Mouse (Mus musculus) MEL (cell line): ENCODE data around the gene Epb41l1. TPM values are rescaled to one million over a fixed set of nuclear protein-coding genes. Genes with fewer than 3 reads are reported as not detected.

Experiments used
- DNase-seq: peaks from one replicate; pipeline ENCODE4 v3.0.0; 2011; ENCODE audit warnings: low read depth, low spot score
- H3K27ac ChIP-seq: 2 replicates; pipeline ENCODE4 v1.5.1; 2012; ENCODE audit warnings: low read depth, mild to moderate bottlenecking, control low read depth, low read length, moderate library complexity; ENCODE audit not compliant: control insufficient read depth
- H3K27me3 ChIP-seq, 2 experiments: fragments of 150-350 bp in 1 of 2; sonication (generic) in 1 of 2; 2 replicates each; pipeline ENCODE4 v1.6.1; 2012; ENCODE audit warnings: low read length in 2 of 2, mild to moderate bottlenecking in 2 of 2, improper control_type of control experiment in 1 of 2, moderate library complexity in 1 of 2; ENCODE audit not compliant: insufficient read depth in 2 of 2, control insufficient read depth in 1 of 2
- H3K36me3 ChIP-seq, 2 experiments: 2 replicates each; pipeline ENCODE4 v1.6.1; 2012 to 2014; ENCODE audit warnings: low read length in 2 of 2, improper control_type of control experiment in 1 of 2, inconsistent platforms in 1 of 2, mild to moderate bottlenecking in 1 of 2; ENCODE audit not compliant: insufficient read depth in 2 of 2, control insufficient read depth in 1 of 2
- H3K4me1 ChIP-seq, 2 experiments: fragments of 150-350 bp in 1 of 2; sonication (generic) in 1 of 2; 2 replicates each; pipeline ENCODE4 v1.6.1; 2012; ENCODE audit warnings: low read length in 2 of 2, improper control_type of control experiment in 1 of 2, mild to moderate bottlenecking in 1 of 2; ENCODE audit not compliant: insufficient read depth in 2 of 2, control insufficient read depth in 1 of 2
- H3K4me3 ChIP-seq, 2 experiments: fragments of 150-350 bp in 1 of 2; sonication (generic) in 1 of 2; 2 replicates each; pipeline ENCODE4 v1.5.1; 2012; ENCODE audit warnings: low read depth in 2 of 2, low read length in 2 of 2, mild to moderate bottlenecking in 2 of 2, moderate library complexity in 2 of 2, control low read depth in 1 of 2, improper control_type of control experiment in 1 of 2; ENCODE audit not compliant: control insufficient read depth in 1 of 2, insufficient read depth in 1 of 2
- H3K79me2 ChIP-seq: 2 replicates; pipeline ENCODE4 v1.6.1; 2012; ENCODE audit warnings: mild to moderate bottlenecking, low read length, moderate library complexity; ENCODE audit not compliant: control insufficient read depth, poor library complexity, insufficient read depth
- H3K9ac ChIP-seq: 2 replicates; pipeline ENCODE4 v1.6.1; 2012; ENCODE audit warnings: low read depth, mild to moderate bottlenecking, control low read depth, low read length, moderate library complexity; ENCODE audit not compliant: control insufficient read depth, poor library complexity, severe bottlenecking
- H3K9me3 ChIP-seq: fragments of 150-350 bp; sonication (generic); replicated peaks from 2 replicates; pipeline ENCODE4 v1.6.1; 2012; ENCODE audit warnings: mild to moderate bottlenecking, low read length, improper control_type of control experiment, moderate library complexity; ENCODE audit not compliant: insufficient read depth
- BHLHE40 ChIP-seq: IDR thresholded peaks from 2 replicates; pipeline ENCODE4 v1.6.1; 2012; ENCODE audit warnings: low read depth, mild to moderate bottlenecking, inconsistent platforms, low read length, improper control_type of control experiment, borderline replicate concordance
- CHD1 ChIP-seq: IDR thresholded peaks from 2 replicates; pipeline ENCODE4 v1.6.1; 2012; ENCODE audit warnings: low read depth, mild to moderate bottlenecking, inconsistent platforms, low read length, improper control_type of control experiment
- CHD2 ChIP-seq: IDR thresholded peaks from 2 replicates; pipeline ENCODE4 v1.6.1; 2011; ENCODE audit warnings: low read length, improper control_type of control experiment
- CTCF ChIP-seq, 3 experiments: IDR thresholded peaks in 2 of 3; conservative IDR thresholded peaks in 1 of 3; 2 replicates each; pipeline ENCODE4 v1.5.1; 2011 to 2012; ENCODE audit warnings: low read length in 3 of 3, low read depth in 2 of 3, mild to moderate bottlenecking in 2 of 3, improper control_type of control experiment in 1 of 3, inconsistent platforms in 1 of 3, mixed read lengths in 1 of 3, moderate library complexity in 1 of 3; ENCODE audit not compliant: control insufficient read depth in 1 of 3, insufficient read depth in 1 of 3, poor library complexity in 1 of 3, severe bottlenecking in 1 of 3
- GATA1 ChIP-seq: IDR thresholded peaks from 2 replicates; pipeline ENCODE4 v1.6.1; 2011; ENCODE audit warnings: low read depth, low read length, improper control_type of control experiment
- JUND ChIP-seq: IDR thresholded peaks from 2 replicates; pipeline ENCODE4 v1.6.1; 2011; ENCODE audit warnings: low read depth, mild to moderate bottlenecking, improper control_type of control experiment, low read length
- KAT2A ChIP-seq: conservative IDR thresholded peaks from 2 replicates; pipeline ENCODE4 v1.6.1; 2012; ENCODE audit warnings: low read depth, low read length, improper control_type of control experiment, inconsistent platforms
- MAX ChIP-seq: IDR thresholded peaks from 2 replicates; pipeline ENCODE4 v1.6.1; 2011; ENCODE audit warnings: low read length, improper control_type of control experiment
- MXI1 ChIP-seq: IDR thresholded peaks from 2 replicates; pipeline ENCODE4 v1.6.1; 2011; ENCODE audit warnings: mild to moderate bottlenecking, low read depth, low read length, improper control_type of control experiment
- NELFE ChIP-seq: IDR thresholded peaks from 2 replicates; pipeline ENCODE4 v1.6.1; 2011; ENCODE audit warnings: low read depth, low read length, improper control_type of control experiment
- POLR2AphosphoS2 ChIP-seq: IDR thresholded peaks from 2 replicates; pipeline ENCODE4 v1.6.1; 2011; ENCODE audit warnings: low read length, improper control_type of control experiment
- POLR2AphosphoS5 ChIP-seq: IDR thresholded peaks from 2 replicates; pipeline ENCODE4 v1.6.1; 2012; ENCODE audit warnings: low read depth, borderline replicate concordance, mild to moderate bottlenecking, inconsistent platforms, low read length, moderate library complexity, mixed read lengths
- SIN3A ChIP-seq: IDR thresholded peaks from 2 replicates; pipeline ENCODE4 v1.6.1; 2012; ENCODE audit warnings: low read length, improper control_type of control experiment, inconsistent platforms
- SMC3 ChIP-seq: IDR thresholded peaks from 2 replicates; pipeline ENCODE4 v1.6.1; 2011; ENCODE audit warnings: low read depth, low read length, improper control_type of control experiment
- TAL1 ChIP-seq: IDR thresholded peaks from 2 replicates; pipeline ENCODE4 v1.6.1; 2012; ENCODE audit warnings: mild to moderate bottlenecking, inconsistent platforms, low read length, moderate library complexity, mixed read lengths
- TBP ChIP-seq: IDR thresholded peaks from 2 replicates; pipeline ENCODE4 v1.8.0; 2011; ENCODE audit warnings: low read depth, low read length, improper control_type of control experiment
- TCF12 ChIP-seq: IDR thresholded peaks from 2 replicates; pipeline ENCODE4 v1.6.1; 2014; ENCODE audit warnings: low read depth, mild to moderate bottlenecking, inconsistent platforms, low read length, improper control_type of control experiment, moderate library complexity
- UBTF ChIP-seq: IDR thresholded peaks from 2 replicates; pipeline ENCODE4 v1.6.1; 2012; ENCODE audit warnings: low read depth, mild to moderate bottlenecking, inconsistent platforms, low read length, improper control_type of control experiment, moderate library complexity, borderline replicate concordance; ENCODE audit not compliant: insufficient read depth
- ZC3H11A ChIP-seq: IDR thresholded peaks from 2 replicates; pipeline ENCODE4 v1.6.1; 2012; ENCODE audit warnings: low read depth, mild to moderate bottlenecking, inconsistent platforms, low read length, improper control_type of control experiment
- polyA plus RNA-seq, 2 experiments: library from polyadenylated mRNA; stranded (reverse) in 1 of 2; unstranded in 1 of 2; fragments of >175 nt in 1 of 2; fragments of >200 nt in 1 of 2; gene quantifications; 2 replicates each; pipeline versions ENCODE4 v1.2.1 to v1.2.4; 2012; ENCODE audit warnings: low replicate concordance in 2 of 2, low read depth in 1 of 2; ENCODE audit not compliant: insufficient read length in 2 of 2, insufficient read depth in 1 of 2, missing spikeins in 1 of 2
- total RNA-seq: library from RNA; depleted of rRNA; stranded (reverse); fragments of 300-350 nt; gene quantifications from 2 replicates; pipeline ENCODE4 v1.2.3, GENCODE M21; 2012

Epb41l1 gene
- total and polyA plus RNA-seq, 3 experiments = 1.5 to 7.3 TPM; not detected in 1

DNA sequence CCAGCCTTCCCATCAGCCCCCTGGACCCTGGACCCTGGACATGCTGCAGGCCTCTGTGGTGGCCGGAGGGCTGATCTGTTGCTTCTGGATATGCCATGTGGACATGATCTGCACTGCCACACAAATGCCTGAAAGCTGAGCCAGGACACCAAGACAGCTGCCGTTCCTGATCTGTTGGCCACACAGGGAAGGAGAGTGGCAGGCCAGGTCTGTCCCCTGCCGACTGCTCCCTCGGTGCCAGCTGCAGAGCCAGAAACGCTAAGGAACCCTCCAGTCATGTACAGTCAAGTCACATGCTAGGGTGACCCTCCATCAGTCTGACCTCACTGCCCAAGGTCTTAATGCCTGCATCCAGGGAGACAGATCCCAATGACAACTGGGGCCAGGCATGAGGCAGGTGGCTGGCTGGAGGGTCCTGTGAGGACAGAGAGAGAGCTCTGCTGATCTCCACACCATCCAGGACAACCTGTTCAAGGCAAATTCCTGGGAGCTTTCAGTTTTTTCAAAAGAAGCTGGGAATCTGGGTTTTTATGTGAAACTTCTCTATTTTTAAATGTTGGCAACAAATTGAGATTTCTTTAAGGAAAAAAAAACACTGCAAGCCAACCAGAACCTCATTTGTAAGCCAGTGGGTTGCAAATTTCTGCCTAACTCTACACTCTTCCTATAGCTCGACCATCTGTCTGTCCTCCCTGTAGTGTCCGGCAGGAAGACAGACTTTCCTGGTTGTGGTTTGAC is 156.3 kb downstream of the Epb41l1 start:
- H3K9ac ChIP-seq = no peak overlapping the region
- no peaks in the 10 kb centered on the region for H3K36me3 ChIP-seq
- DNase-seq = no peak
- H3K27me3 ChIP-seq = 0 out of 4 replicates have a peak, but pooled peaks cover 0 to 3% of the 10 kb centered on the region in 2 experiments
- H3K4me3 ChIP-seq = no peak overlapping the region
- H3K4me1 ChIP-seq = no peaks in the 10 kb centered on the region
- H3K79me2 ChIP-seq = no peaks in the 10 kb centered on the region
- TF ChIP-seq POLR2AphosphoS5 (no peak), MAX (no peak), MXI1 (no peak), CHD1 (no peak), SIN3A (no peak), ZC3H11A (no peak), GATA1 (no peak), SMC3 (no peak), JUND (no peak), TAL1 (no peak), TBP (no peak), CTCF (IDR thresholded peaks at IDR 0.05 in 2 of 3, conservative IDR thresholded peaks at IDR 0.05 in 1 of 3; ENCODE audit: control insufficient read depth in 1 of 3, insufficient read depth in 1 of 3, low read depth in 2 of 3, low read length in 3 of 3, poor library complexity in 1 of 3, severe bottlenecking in 1 of 3) (no peak)
- TF ChIP-seq, all 39 proteins: peak for 0
- no peak overlapping the region for H3K27ac ChIP-seq
- no peaks in the 10 kb centered on the region for H3K9me3 ChIP-seq

DNA sequence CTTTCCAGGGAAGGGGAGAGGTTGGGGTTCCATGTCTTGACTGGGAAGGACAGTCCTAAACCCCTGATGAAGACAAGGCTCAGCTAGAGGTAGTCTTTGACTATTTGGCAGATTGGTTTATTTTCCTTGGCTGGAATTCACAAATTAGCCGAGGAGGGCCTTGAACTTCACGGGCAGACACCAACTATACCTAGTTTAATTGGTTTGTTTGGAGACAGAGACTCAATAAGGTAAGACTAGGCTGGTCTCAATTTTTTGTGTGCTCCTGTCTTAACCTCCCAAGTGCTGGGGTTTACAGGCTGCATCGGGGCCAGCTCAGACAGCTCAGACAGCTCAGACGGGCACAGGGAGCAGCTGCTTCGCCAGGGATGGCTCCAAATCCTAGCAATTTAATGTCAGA is 159.8 kb downstream of the Epb41l1 start:
- Histone ChIP-seq H3K9ac (no peak overlapping the region), H3K4me1 (no peaks in the 10 kb centered on the region), H3K27me3 (peaks cover 0 to 8% of the 10 kb centered on the region in 2 experiments; a peak in 2 of 4 replicates), H3K4me3 (no peak overlapping the region), H3K79me2 (no peaks in the 10 kb centered on the region), H3K36me3 (no peaks in the 10 kb centered on the region), H3K9me3 (no peaks in the 10 kb centered on the region), H3K27ac (no peak overlapping the region)
- no peak for DNase-seq
- TF ChIP-seq CHD2 (no peak), GATA1 (no peak), SIN3A (no peak), MXI1 (no peak), BHLHE40 (no peak), NELFE (no peak), UBTF (no peak), SMC3 (no peak), CTCF (IDR thresholded peaks at IDR 0.05 in 2 of 3, conservative IDR thresholded peaks at IDR 0.05 in 1 of 3; ENCODE audit: control insufficient read depth in 1 of 3, insufficient read depth in 1 of 3, low read depth in 2 of 3, low read length in 3 of 3, poor library complexity in 1 of 3, severe bottlenecking in 1 of 3) (no peak), TCF12 (no peak), POLR2AphosphoS2 (no peak), KAT2A (no peak), TBP (no peak), CHD1 (no peak)
